Mouse (Mus musculus) C2C12 (cell line): ENCODE measurements around the gene Nop53. TPM values are rescaled to one million over a fixed set of nuclear protein-coding genes. Genes with fewer than 3 reads are reported as not detected.

ENCODE experiments used
- H3K27me3 ChIP-seq: one replicate; pipeline ENCODE4 v1.6.1; 2011; ENCODE audit not compliant: control insufficient read depth, insufficient read depth, insufficient read length
- H3K36me3 ChIP-seq: one replicate; pipeline ENCODE4 v1.6.1; 2011; ENCODE audit not compliant: control insufficient read depth, insufficient read depth
- H3K4me3 ChIP-seq: one replicate; pipeline ENCODE4 v1.5.1; 2011; ENCODE audit warnings: mild to moderate bottlenecking, control low read depth; ENCODE audit not compliant: poor library complexity, insufficient read depth, severe bottlenecking
- H3K79me2 ChIP-seq: one replicate; pipeline ENCODE4 v1.6.1; 2011; ENCODE audit not compliant: control insufficient read depth, insufficient read depth
- H3K79me3 ChIP-seq: one replicate; pipeline ENCODE4 v1.6.1; 2011; ENCODE audit warnings: low read depth, control low read depth
- H3ac ChIP-seq: one replicate; pipeline ENCODE3; 2011; ENCODE audit warnings: low read depth; ENCODE audit not compliant: control insufficient read depth, insufficient read length
- CEBPB ChIP-seq: IDR thresholded peaks from one replicate; pipeline ENCODE4 v1.6.1; 2011; ENCODE audit warnings: low read depth, mild to moderate bottlenecking, control low read depth, moderate library complexity
- CTCF ChIP-seq: IDR thresholded peaks from one replicate; pipeline ENCODE4 v1.5.1; 2011; ENCODE audit not compliant: control insufficient read depth, insufficient read depth, insufficient read length
- FOSL1 ChIP-seq: IDR thresholded peaks from one replicate; pipeline ENCODE4 v1.8.0; 2011; ENCODE audit warnings: mild to moderate bottlenecking, low read length; ENCODE audit not compliant: poor library complexity, insufficient read depth, severe bottlenecking
- MAX ChIP-seq: IDR thresholded peaks from one replicate; pipeline ENCODE4 v1.6.1; 2011; ENCODE audit warnings: mild to moderate bottlenecking, control low read depth
- MYOD1 ChIP-seq: IDR thresholded peaks from one replicate; pipeline ENCODE4 v1.6.1; 2011; ENCODE audit warnings: low read depth; ENCODE audit not compliant: control insufficient read depth, insufficient read length
- MYOG ChIP-seq: IDR thresholded peaks from one replicate; pipeline ENCODE4 v1.6.1; 2011; ENCODE audit not compliant: control insufficient read depth, insufficient read length; ENCODE audit errors: extremely low read depth
- USF1 ChIP-seq: IDR thresholded peaks from one replicate; pipeline ENCODE4 v1.6.1; 2011; ENCODE audit warnings: low read depth, mild to moderate bottlenecking, control low read depth, moderate library complexity
- polyA plus RNA-seq: library from polyadenylated mRNA; unstranded; fragments of >200 nt; fragmentation: generic; extraction: Trizol; gene quantifications from one replicate; pipeline ENCODE4 v1.2.1, GENCODE M21; 2012; ENCODE audit warnings: missing spikeins

Gene Nop53
- polyA plus RNA-seq, 1 experiment, result 228 TPM

DNA sequence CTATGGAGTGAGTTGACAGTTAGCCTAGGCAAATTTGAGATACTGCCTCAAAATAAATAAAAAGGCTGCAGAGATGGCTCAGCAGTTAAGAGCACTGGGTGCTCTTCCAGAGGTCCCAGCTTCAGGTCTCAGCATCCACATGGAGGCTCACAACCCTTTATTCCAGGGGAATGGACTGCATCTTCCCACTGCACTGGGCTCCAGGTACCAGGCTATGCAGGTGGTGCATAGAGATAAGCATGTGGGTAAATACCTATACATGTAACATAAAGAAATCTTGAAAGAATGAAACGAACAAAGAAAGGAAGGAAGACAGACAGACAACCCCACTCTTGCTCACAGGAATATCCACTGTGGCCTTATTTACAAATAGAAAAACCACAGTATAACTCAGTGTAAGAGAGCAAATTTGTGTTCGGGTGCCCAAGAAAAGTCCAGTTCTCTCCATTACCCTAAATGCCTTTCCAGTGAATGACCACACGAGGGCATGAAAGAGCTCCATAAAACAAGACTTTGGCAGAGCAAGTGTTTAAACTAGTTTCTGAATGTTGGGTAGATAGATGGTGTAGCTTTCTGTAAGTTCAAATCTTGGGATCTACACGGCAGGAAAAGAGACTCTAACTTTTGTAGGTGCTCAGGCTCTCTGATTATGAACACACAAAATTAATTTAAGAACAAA lies 37.0 kb upstream of the Nop53 start:
- no peaks in the 10 kb centered on the region for H3K36me3 ChIP-seq

DNA sequence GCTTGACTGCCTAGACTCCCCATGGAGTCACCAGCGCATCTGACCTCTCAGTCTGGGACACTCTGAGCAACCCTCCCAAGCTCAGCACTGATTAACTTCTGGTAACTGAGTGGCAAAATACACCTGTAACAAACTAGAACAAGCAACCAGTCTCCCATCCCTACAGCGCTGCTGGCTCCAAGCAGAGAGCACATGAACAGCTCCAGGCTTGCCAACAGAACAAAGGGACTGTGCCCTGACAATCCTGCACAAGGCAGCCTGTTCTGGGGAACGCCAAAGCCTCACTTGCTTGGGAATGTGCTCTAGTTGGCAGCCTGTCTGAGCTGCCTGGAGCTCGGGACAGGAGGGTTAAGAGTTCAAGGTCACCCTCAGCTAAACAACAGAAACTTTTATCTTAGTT lies 35.7 kb upstream of the Nop53 start:
- Histone ChIP-seq H3K79me2 (no peaks in the 10 kb centered on the region), H3ac (no peak overlapping the region), H3K79me3 (peaks cover 2% of the 10 kb centered on the region), H3K27me3 (no peaks in the 10 kb centered on the region), H3K4me3 (no peak overlapping the region), H3K36me3 (no peaks in the 10 kb centered on the region)
- TF ChIP-seq MYOD1, result no peak
- no peak for TF ChIP-seq FOSL1
- no peak for TF ChIP-seq CTCF
- TF ChIP-seq MYOG, result no peak
- TF ChIP-seq USF1, result no peak
- no peak for TF ChIP-seq MAX
- no peak for TF ChIP-seq CEBPB

More for the DNA sequence above, 37.0 kb upstream of the Nop53 start:
- no peak overlapping the region for H3ac ChIP-seq
- TF ChIP-seq MYOG (no peak), USF1 (no peak), CEBPB (no peak), MAX (no peak), MYOD1 (no peak), CTCF (no peak), FOSL1 (no peak)
- H3K27me3 ChIP-seq, result no peaks in the 10 kb centered on the region
- H3K4me3 ChIP-seq, result no peak overlapping the region
- H3K79me2 ChIP-seq, result no peaks in the 10 kb centered on the region
- peaks cover 2% of the 10 kb centered on the region for H3K79me3 ChIP-seq

DNA sequence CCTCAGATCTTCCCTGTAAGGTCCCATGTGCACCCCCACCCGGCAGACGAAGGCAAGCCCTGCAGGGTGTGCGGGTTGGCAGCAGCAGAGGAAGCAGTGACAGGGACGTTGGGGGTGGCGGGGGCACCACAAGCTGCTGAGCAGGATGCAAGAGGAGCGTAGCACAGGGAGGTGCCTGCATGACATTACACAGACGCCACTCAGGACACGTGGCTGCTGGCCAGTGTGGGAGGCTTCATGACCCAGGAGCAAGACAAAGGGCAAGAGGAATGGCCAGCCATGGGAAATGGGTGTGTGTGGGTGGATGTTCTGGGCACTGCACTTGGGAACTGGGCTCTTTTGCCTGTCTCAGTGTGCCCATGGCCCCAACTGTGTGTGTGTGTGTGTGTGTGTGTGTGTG lies 34.4 kb upstream of the Nop53 start:
- no peaks in the 10 kb centered on the region for H3K36me3 ChIP-seq
- H3K4me3 ChIP-seq, result no peak overlapping the region
- H3K27me3 ChIP-seq, result no peaks in the 10 kb centered on the region
- no peaks in the 10 kb centered on the region for H3K79me2 ChIP-seq
- peaks cover 2% of the 10 kb centered on the region for H3K79me3 ChIP-seq
- no peak overlapping the region for H3ac ChIP-seq
- TF ChIP-seq MAX, result no peak
- no peak for TF ChIP-seq MYOG
- no peak for TF ChIP-seq MYOD1
- no peak for TF ChIP-seq USF1
- TF ChIP-seq FOSL1, result no peak
- TF ChIP-seq CEBPB, result no peak
- no peak for TF ChIP-seq CTCF

GRCm38 (mm10) chr7:15975904-15976303 lies 30.0 kb upstream of the Nop53 start:
- Histone ChIP-seq H3K4me3 (no peak overlapping the region), H3ac (no peak overlapping the region), H3K79me3 (no peaks in the 10 kb centered on the region), H3K27me3 (no peaks in the 10 kb centered on the region), H3K79me2 (no peaks in the 10 kb centered on the region), H3K36me3 (no peaks in the 10 kb centered on the region)
- TF ChIP-seq CTCF (peak; percentile 67), FOSL1 (no peak)

DNA sequence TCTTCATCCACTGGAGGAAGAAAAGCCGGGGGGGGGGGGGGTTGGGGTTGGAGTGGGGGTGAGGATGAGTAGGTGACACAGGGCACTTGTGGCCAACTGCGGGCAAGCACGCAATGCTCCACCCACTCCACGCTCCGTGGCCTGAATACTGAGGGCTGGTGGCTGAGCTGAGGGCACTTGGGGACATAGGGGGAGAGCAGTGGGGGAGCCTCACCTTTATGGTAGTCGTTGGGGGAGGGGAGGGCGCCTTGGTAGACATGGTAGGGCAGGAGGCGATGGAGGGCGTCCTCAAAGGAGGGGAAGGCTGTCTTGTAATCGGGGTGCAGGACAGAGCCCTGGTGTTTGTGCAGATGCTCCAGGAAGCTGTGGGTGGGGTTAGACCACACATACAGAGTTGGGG lies 29.6 kb upstream of the Nop53 start:
- Histone ChIP-seq H3K4me3 (no peak overlapping the region), H3K79me2 (no peaks in the 10 kb centered on the region), H3K36me3 (no peaks in the 10 kb centered on the region), H3ac (no peak overlapping the region), H3K79me3 (no peaks in the 10 kb centered on the region), H3K27me3 (no peaks in the 10 kb centered on the region)
- TF ChIP-seq FOSL1 (no peak), USF1 (no peak), MYOG (no peak), MYOD1 (no peak), CTCF (no peak), MAX (no peak), CEBPB (no peak)

GRCm38 (mm10) chr7:15974712-15975111 lies 28.8 kb upstream of the Nop53 start:
- no peaks in the 10 kb centered on the region for H3K36me3 ChIP-seq
- H3K79me2 ChIP-seq, result no peaks in the 10 kb centered on the region
- TF ChIP-seq FOSL1 (no peak), CTCF (peak; percentile 59), USF1 (no peak)
- H3K79me3 ChIP-seq, result no peaks in the 10 kb centered on the region
- H3ac ChIP-seq, result no peak overlapping the region
- H3K27me3 ChIP-seq, result no peaks in the 10 kb centered on the region
- no peak overlapping the region for H3K4me3 ChIP-seq
